Mouse (Mus musculus): ENCODE results near the gene Sbds.

DNA sequence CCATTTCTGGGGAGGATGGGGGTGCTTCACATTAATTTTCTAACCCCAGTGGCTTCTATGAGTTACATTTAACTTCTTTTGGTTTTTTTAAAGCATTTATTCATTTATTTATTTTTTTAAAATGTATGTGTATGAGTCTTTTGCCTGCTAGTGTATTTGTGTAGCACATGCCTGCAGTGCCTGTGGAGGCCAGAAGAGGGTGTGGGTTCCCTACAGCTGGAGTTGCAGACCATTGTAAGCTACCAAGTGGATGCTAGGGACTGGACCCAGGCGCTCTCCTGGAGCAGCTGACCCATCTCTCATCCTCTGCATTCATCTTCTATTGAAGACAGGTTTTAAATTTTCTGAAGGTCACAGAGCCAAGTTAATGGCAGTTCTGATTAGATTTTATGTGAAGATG lies 17.0 kb upstream of the Sbds start:
- peak; percentile 37; the same call in 1 of the 2 replicates for TF ChIP-seq CTCF (IDR thresholded peaks at IDR 0.05; ENCODE audit: borderline replicate concordance, extremely low read depth, insufficient read depth, insufficient read length)
- no peak for TF ChIP-seq POLR2A (IDR thresholded peaks at IDR 0.05; ENCODE audit: borderline replicate concordance, extremely low read depth, insufficient read depth, insufficient read length, poor library complexity, severe bottlenecking)

All from brain, embryonic 14.5 days (tissue).